Mouse (Mus musculus) kidney, adult 2 months (tissue): ENCODE measurements around the gene Luc7l2.

Experiments used
- CTCF ChIP-seq: fragments of 200-500 bp; conservative IDR thresholded peaks from 2 replicates; pipeline ENCODE4 v1.5.1; 2011; ENCODE audit warnings: low read depth, mild to moderate bottlenecking, control low read depth, low read length, moderate library complexity, mixed read lengths; ENCODE audit not compliant: insufficient read depth, insufficient read length
- POLR2A ChIP-seq: fragments of 200-500 bp; IDR thresholded peaks from one replicate; pipeline ENCODE4 v1.6.1; 2011; ENCODE audit warnings: low read depth, low read length, control low read depth

DNA sequence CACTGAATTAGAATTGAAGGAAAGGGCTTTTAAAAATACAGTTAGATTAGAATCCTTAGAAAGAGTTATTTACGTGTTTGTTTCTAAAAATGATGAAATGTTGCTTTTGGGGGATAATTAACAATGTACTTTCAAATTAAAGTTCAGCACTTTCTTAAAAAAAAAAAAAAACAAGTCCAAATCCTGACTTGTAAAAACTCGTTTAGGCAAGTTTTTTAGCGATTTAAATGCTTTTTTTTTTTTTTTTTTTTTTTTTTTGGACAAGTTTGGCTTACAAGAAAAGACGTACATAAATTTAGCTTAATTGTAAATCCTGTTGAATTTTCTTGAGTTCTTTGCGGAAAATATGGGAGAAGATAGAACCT, 1.5 kb downstream of the Luc7l2 start:
- TF ChIP-seq CTCF (no peak), POLR2A (no peak)
